Mouse (Mus musculus) liver, embryonic 14.5 days (tissue): Measurements from ENCODE around the gene Cyp27a1.

ENCODE experiments used
- CTCF ChIP-seq: IDR thresholded peaks from 2 replicates; pipeline ENCODE4 v1.5.1; 2016; ENCODE audit warnings: antibody characterized with exemption, low read depth, control low read depth
- EP300 ChIP-seq: IDR thresholded peaks from 2 replicates; pipeline ENCODE4 v1.6.1; 2016; ENCODE audit warnings: antibody characterized with exemption, low read depth

GRCm38 (mm10) chr1:74709566-74709965, 3.8 kb upstream of the Cyp27a1 start:
- TF ChIP-seq CTCF (no peak), EP300 (no peak)
